Mouse (Mus musculus): Measurements from ENCODE around the gene Matn3. TPM values are rescaled to one million over a fixed set of nuclear protein-coding genes. Genes with fewer than 3 reads are reported as not detected.
"Not testable (repeated sequence)": the region's sequence is repeated elsewhere in the genome, so short reads cannot be mapped to it uniquely, and the experiment has no call there.

Matn3 gene
- polyA plus RNA-seq, 1 experiment from 2014 or later: 0.19 TPM

GRCm38 (mm10) chr12:8921394-8922368 is 26.0 kb upstream of the Matn3 start, which contains the start of gene Laptm4a:
Laptm4a (plus strand) TSS chr12:8921664.
- H3K4me1 ChIP-seq: peaks cover 28% of the 10 kb centered on the region
- H3K9me3 ChIP-seq: no peaks in the 10 kb centered on the region
- 0 out of 2 replicates have a peak, but pooled peaks cover 4% of the 10 kb centered on the region for H3K36me3 ChIP-seq (replicated peaks)
- no peaks in the 10 kb centered on the region for H3K27me3 ChIP-seq (replicated peaks)
- H3K4me3 ChIP-seq: peak within 1 kb of the TSS; percentile 63
- WGBS: under 1% methylated on average over 73 of the region's 73 CpGs
- H3K27ac ChIP-seq: peak within 1 kb of the TSS; percentile 90
- peak within 1 kb of the TSS; percentile 69 for H3K4me2 ChIP-seq
- ATAC-seq (replicated peaks): peak; percentile 99
- peak within 1 kb of the TSS; percentile 73 for H3K9ac ChIP-seq

GRCm38 (mm10) chr12:8922369-8923124 is 25.2 kb upstream of the Matn3 start:
- ATAC-seq (replicated peaks): no peak
- H3K9me3 ChIP-seq: no peaks in the 10 kb centered on the region
- 0 out of 2 replicates have a peak, but pooled peaks cover 4% of the 10 kb centered on the region for H3K36me3 ChIP-seq (replicated peaks)
- no peaks in the 10 kb centered on the region for H3K27me3 ChIP-seq (replicated peaks)
- H3K4me3 ChIP-seq: peak overlapping the region; percentile 63
- 6% methylated on average over 30 of the region's 30 CpGs for WGBS
- H3K4me1 ChIP-seq: peaks cover 28% of the 10 kb centered on the region
- H3K27ac ChIP-seq: peak overlapping the region; percentile 90
- H3K4me2 ChIP-seq: peak overlapping the region; percentile 69
- H3K9ac ChIP-seq: peak overlapping the region; percentile 73

GRCm38 (mm10) chr12:8923125-8923410 is 24.7 kb upstream of the Matn3 start:
- WGBS: 27% methylated on average over 5 of the region's 5 CpGs
- peak overlapping the region; percentile 63 for H3K4me3 ChIP-seq
- H3K27me3 ChIP-seq (replicated peaks): no peaks in the 10 kb centered on the region
- peaks cover 28% of the 10 kb centered on the region for H3K4me1 ChIP-seq
- peak overlapping the region; percentile 73 for H3K9ac ChIP-seq
- peak overlapping the region; percentile 69 for H3K4me2 ChIP-seq
- H3K36me3 ChIP-seq (replicated peaks): 0 out of 2 replicates have a peak, but pooled peaks cover 4% of the 10 kb centered on the region
- ATAC-seq (replicated peaks): no peak
- H3K9me3 ChIP-seq: no peaks in the 10 kb centered on the region
- H3K27ac ChIP-seq: no peak overlapping the region

- Histone ChIP-seq H3K4me1 (peaks cover 28% of the 10 kb centered on the region), H3K36me3 (replicated peaks) (0 out of 2 replicates have a peak, but pooled peaks cover 4% of the 10 kb centered on the region), H3K27ac (no peak overlapping the region), H3K4me3 (peak overlapping the region; percentile 63), H3K9ac (peak overlapping the region; percentile 73; the same call in 1 of the 2 replicates), H3K9me3 (no peaks in the 10 kb centered on the region), H3K27me3 (replicated peaks) (no peaks in the 10 kb centered on the region), H3K4me2 (peak overlapping the region; percentile 69)
- 41% methylated on average over 2 of the region's 2 CpGs for WGBS
- ATAC-seq (replicated peaks): no peak
These were observed 24.1 kb upstream of the Matn3 start for GRCm38 (mm10) chr12:8923603-8924002.

- no peaks in the 10 kb centered on the region for H3K27me3 ChIP-seq (replicated peaks)
- peaks cover 29% of the 10 kb centered on the region for H3K4me1 ChIP-seq
- WGBS: 98% methylated on average over 3 of the region's 3 CpGs
- H3K4me2 ChIP-seq: no peak overlapping the region
- ATAC-seq (replicated peaks): no peak
- H3K9ac ChIP-seq: no peak overlapping the region
- no peak overlapping the region for H3K4me3 ChIP-seq
- H3K36me3 ChIP-seq (replicated peaks): 0 out of 2 replicates have a peak, but pooled peaks cover 4% of the 10 kb centered on the region
- H3K27ac ChIP-seq: no peak overlapping the region
- no peaks in the 10 kb centered on the region for H3K9me3 ChIP-seq
These were observed 20.1 kb upstream of the Matn3 start for GRCm38 (mm10) chr12:8927652-8928051.

- Histone ChIP-seq H3K4me1 (peaks cover 18% of the 10 kb centered on the region), H3K9ac (no peak overlapping the region), H3K4me2 (no peak overlapping the region), H3K27me3 (replicated peaks) (no peaks in the 10 kb centered on the region), H3K4me3 (no peak overlapping the region), H3K36me3 (replicated peaks) (peaks cover 8% of the 10 kb centered on the region; the same call in 1 of the 2 replicates), H3K27ac (no peak overlapping the region), H3K9me3 (no peaks in the 10 kb centered on the region)
- WGBS: 77% methylated on average over 4 of the region's 4 CpGs
- no peak for ATAC-seq (replicated peaks)
These were observed 19.0 kb upstream of the Matn3 start for GRCm38 (mm10) chr12:8928766-8929165.

GRCm38 (mm10) chr12:8931083-8931482 is 16.6 kb upstream of the Matn3 start:
- 91% methylated on average over 4 of the region's 4 CpGs for WGBS
- no peak for ATAC-seq (replicated peaks)
- Histone ChIP-seq H3K9ac (no peak overlapping the region), H3K27me3 (replicated peaks) (no peaks in the 10 kb centered on the region), H3K9me3 (no peaks in the 10 kb centered on the region), H3K4me3 (no peak overlapping the region), H3K27ac (no peak overlapping the region), H3K36me3 (replicated peaks) (peaks cover 24% of the 10 kb centered on the region; the same call in 1 of the 2 replicates), H3K4me2 (no peak overlapping the region), H3K4me1 (peaks cover 2% of the 10 kb centered on the region; the same call in 1 of the 2 replicates)

GRCm38 (mm10) chr12:8935349-8935748 is 12.4 kb upstream of the Matn3 start:
- H3K9me3 ChIP-seq: no peaks in the 10 kb centered on the region
- H3K27ac ChIP-seq: no peak overlapping the region
- no peak overlapping the region for H3K4me2 ChIP-seq
- ATAC-seq (replicated peaks): no peak
- WGBS: 89% methylated on average over 5 of the region's 5 CpGs
- no peaks in the 10 kb centered on the region for H3K27me3 ChIP-seq (replicated peaks)
- no peak overlapping the region for H3K9ac ChIP-seq
- no peak overlapping the region for H3K4me3 ChIP-seq
- peaks cover 40% of the 10 kb centered on the region; the same call in 1 of the 2 replicates for H3K36me3 ChIP-seq (replicated peaks)
- H3K4me1 ChIP-seq: peaks cover 2% of the 10 kb centered on the region; the same call in 1 of the 2 replicates

GRCm38 (mm10) chr12:8936210-8936609 is 11.5 kb upstream of the Matn3 start:
- 79% methylated on average over 4 of the region's 4 CpGs for WGBS
- not testable (repeated sequence) for H3K4me2 ChIP-seq; H3K9me3 ChIP-seq; H3K27ac ChIP-seq; H3K27me3 ChIP-seq (replicated peaks); H3K9ac ChIP-seq; H3K4me1 ChIP-seq; ATAC-seq (replicated peaks); H3K4me3 ChIP-seq
- H3K36me3 ChIP-seq (replicated peaks): peaks cover 40% of the 10 kb centered on the region; the same call in 1 of the 2 replicates

- Histone ChIP-seq H3K9ac (no peak overlapping the region), H3K27ac (no peak overlapping the region), H3K36me3 (replicated peaks) (peaks cover 33% of the 10 kb centered on the region; the same call in 1 of the 2 replicates), H3K9me3 (no peaks in the 10 kb centered on the region), H3K4me1 (no peaks in the 10 kb centered on the region), H3K4me2 (no peak overlapping the region), H3K27me3 (replicated peaks) (no peaks in the 10 kb centered on the region), H3K4me3 (no peak overlapping the region)
- 92% methylated on average over 4 of the region's 4 CpGs for WGBS
- ATAC-seq (replicated peaks): no peak
These were observed 8.2 kb upstream of the Matn3 start for GRCm38 (mm10) chr12:8939490-8939889.

- Histone ChIP-seq H3K27ac (no peak overlapping the region), H3K36me3 (replicated peaks) (peaks cover 26% of the 10 kb centered on the region; the same call in 1 of the 2 replicates), H3K4me2 (no peak overlapping the region), H3K9me3 (no peaks in the 10 kb centered on the region), H3K27me3 (replicated peaks) (no peaks in the 10 kb centered on the region), H3K9ac (no peak overlapping the region), H3K4me1 (no peaks in the 10 kb centered on the region), H3K4me3 (no peak overlapping the region)
- no peak for ATAC-seq (replicated peaks)
- 72% methylated on average over 12 of the region's 12 CpGs for WGBS
These were observed 7.4 kb upstream of the Matn3 start for GRCm38 (mm10) chr12:8940011-8941005.

Measured in midbrain, embryonic 15.5 days (tissue).